Mouse (Mus musculus): Measurements from ENCODE around the gene 2310009B15Rik.

Gene 2310009B15Rik

DNA sequence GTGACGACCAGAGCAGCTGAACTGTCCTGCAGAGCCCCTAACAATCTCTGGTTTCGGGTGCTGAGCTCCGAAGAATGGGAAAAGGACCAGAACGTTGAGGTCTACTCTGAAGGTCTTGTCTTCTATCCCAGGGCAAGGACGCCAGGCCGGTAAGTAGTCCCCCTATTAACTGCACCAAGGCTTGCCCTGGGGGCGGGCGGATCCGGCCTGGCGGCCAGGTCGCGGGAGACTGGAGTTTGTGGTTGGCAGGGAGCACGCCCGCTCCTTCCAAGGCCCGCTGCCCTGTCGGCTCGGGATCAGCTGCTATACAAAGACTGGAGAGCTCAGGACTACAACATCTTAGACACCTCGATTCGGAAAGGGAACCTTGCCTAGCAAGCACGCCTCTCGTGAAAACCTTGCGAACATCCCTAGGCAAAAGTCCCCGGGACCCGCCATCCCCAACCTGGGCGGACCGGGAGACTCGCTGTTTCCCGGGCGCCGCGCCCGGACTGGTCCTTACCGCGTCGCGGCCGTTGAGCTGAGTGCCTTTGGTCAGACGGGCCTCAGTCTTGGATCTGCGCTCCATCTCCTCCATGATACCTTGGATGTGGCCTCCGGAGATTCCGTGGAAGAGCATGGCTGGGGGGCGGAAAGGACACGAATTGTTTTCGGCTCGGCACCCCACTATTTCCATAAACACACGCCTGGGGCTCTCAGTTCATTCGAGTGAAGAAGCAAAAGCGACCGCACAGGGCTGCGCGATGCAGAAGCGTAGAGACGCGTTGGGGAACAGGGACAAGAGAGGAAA lies 15.2 kb downstream of the 2310009B15Rik start:
- no peak for DNase-seq

DNA sequence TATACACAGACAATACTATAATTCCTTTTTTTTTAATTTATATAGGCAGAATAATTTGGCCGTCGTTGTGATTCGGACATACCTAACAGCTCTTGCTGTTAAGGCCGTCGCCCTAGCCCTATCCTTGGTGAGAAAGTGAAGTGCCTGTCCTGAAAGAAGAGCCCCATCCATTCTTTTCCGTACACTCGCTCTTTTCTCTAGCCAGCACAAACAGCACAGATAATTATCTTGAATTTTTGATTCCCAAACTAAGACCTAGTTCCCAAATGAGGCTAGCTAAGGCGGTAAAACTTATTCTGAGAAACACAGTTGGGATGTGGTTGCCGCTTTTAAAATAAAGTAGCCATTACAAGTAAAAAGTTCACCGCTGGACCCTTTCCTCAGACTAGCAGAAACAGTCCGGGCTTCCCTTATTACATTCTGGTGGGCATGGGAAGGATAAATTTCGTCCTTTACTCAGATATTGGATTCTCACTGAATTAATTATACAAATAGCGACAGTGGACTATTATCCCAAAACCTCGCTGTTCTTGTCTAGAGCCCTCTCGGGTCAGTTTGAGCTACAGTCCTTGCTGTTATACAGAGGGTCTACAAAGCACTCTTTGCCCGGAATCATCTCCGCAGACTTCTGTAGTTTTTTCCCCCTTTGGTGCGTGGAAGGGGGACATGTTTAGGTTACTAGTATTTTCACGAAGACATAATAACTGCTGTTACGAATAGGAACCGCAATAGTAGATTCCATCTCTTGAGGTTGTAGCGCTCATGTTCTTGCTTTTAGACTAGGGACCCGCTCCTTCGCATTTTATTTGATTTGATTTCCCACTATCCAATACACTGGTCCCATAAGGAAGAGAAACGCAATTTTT lies 16.0 kb downstream of the 2310009B15Rik start:
- DNase-seq, result no peak

DNA sequence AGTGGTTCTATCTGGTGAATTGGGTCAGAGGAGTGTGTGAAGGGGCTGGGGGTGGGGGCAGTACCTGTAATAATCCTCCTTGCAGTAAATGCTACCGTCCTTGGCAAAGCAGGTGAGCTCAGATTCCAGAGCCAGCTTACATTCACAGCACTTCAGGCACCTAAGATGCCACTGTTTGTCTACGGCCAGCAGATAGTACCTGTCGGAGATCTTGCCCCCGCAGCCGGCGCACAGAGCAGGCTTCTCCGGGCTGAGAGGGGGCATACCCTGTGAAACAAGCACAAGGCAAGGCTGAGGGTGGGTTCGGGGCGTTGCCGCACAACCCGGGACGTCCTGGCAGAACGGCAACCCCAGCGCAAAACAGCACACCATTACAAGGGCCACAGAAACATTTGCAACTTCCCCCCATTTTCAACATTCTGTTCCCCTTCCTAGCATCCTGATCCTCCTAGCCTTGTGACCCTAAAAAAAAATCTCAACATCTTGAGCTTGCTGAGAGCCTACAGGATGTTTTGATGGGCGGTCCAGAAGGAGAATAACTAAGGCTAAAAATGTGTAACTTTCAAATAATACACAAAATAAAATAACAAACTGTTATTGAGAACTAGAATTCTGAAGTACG lies 16.7 kb downstream of the 2310009B15Rik start:
- no peak for DNase-seq

DNA sequence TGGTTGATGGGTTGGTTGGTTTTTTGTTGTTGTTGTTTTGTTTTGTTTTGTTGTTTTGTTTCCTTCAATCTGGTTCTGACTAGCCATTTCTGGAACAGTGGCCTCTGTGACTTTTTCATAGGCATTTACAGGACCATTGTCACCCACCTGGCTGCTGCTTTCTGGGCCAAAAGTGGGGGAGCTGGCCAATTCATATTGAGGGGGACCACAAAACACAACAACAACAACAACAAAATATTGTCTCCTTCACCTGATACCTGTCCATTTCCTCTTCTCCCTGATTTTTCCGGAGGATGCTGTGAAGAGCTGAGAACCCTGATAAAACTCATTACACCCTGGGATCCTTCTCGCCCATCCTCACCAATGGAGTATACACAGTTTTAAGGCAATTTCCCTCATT lies 17.4 kb downstream of the 2310009B15Rik start:
- DNase-seq, result no peak

DNA sequence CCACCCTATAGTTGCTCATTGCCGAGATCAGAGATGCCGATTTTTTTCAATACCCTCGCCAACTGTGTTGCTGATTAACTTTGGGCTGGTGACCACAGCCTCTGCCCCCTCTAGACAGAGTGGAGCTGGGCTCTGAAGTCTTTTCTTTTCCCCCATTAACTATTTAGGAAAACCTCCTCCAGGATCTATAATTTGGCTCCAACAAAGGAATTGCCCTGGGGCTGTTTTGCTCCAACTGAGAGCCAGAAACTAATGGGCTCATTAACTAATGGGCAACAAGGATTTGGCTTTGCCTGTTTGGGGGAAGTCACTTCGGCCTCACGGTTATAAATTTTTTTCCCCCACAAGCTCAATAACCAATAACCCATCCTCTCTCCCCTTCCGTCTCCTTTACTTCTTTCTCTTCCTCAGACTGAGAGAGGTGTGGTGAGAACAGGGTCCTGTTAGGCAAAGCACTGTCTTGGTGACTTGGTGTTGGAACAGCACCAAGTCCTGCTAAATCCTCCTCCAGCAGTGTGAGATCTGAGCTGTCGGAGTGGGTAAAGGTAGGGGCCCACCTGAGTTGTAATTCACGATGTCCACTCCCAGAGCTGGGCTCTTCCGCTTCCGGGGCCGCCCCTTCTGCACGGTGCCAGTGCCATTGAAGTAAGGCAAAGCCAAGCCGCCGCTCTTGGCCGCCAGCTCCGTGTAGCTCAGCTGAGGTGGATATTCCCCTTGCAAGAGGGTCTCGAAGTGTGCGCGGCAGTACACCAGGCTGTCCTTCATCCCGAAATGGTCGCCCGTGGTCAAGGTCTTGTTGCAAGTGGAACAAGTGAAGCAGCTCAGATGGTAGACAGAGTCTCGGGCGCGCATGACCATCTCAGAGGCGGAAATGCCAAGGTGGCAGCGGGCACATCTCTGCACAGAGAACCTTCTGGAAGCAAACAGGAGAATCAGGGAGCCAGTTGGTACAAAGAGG lies 18.6 kb downstream of the 2310009B15Rik start:
- no peak for DNase-seq

DNA sequence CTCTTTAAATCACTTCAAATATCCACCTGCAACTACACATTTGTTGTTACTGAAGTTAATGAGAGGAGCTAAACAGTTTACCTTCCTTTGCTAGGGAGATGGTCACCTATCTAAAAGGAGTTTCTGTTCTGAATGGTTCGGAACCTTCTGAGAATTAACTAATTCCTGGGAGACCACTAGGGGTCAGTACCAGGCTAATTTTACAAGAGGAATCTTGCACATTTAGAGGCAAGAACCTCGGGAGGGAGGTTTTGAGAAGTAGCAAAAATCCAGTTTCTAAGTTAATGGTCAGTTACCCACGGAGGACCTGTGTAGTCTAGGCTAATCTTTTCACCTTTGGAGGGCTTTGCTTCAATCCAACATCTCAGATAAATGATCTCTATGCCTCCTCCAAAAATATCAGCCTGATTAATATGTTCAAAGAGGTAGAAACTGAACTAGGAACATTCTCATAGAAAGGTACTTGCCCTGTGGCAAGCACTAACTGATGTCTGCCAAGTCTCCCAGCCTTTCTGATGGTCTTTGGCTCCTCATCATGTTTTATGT lies 21.2 kb downstream of the 2310009B15Rik start:
- peak; percentile 44 for DNase-seq

DNA sequence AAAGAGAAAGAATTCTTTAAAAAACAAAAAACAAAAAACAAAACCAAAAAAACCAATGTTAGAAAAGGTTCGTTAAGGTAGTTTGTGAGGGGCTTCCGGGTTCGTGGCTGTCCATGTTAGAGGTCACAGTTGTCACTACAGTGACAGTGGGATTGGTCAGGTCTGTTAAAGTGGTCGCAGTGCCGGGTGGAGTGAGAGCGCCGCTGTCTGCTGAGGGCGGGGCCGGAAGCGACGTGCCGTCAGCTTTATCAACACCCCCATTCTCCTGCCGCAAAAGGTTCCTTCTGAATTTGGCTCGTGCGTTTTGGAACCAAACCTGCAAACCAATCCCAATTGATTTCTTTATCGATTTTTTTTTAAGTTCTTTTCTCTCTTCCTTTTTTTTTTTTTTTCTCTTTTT lies 25.3 kb downstream of the 2310009B15Rik start:
- DNase-seq, result no peak

DNA sequence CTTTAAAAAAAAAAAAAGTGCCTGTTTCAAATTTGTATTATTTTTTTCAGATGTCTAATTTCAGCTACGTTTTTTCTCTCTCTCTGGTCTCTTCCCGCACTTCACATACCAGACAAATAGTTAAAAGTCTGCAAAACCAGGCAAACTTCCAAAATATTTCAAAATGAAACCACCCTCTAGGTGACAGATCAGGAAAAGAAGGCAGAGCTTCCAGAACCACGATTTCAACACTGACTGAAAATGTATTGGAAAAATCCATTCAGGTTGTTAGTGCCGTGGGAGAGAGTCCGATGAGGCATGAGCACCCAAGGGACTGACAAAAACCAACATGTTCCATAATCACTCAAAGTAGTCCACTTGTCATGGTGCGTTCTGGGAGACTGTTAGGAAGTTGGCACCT lies 29.8 kb downstream of the 2310009B15Rik start:
- no peak for DNase-seq

DNA sequence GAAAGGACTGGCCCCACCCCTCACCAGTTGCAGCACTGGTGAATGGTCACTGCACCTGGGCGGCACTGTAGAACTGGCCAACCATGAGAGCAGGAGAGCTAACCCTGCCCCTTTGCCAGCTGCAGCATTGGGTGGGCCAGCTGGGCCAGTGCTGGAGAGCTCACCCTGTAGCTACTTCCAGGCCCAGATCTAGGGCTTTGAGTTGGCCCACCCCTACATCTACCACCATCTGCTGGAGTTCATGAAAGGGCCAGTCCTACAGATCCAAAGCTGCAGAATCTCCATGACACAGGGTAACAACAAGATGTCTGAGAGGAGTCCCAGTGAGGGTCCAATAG lies 33.7 kb downstream of the 2310009B15Rik start:
- no peak for DNase-seq

DNA sequence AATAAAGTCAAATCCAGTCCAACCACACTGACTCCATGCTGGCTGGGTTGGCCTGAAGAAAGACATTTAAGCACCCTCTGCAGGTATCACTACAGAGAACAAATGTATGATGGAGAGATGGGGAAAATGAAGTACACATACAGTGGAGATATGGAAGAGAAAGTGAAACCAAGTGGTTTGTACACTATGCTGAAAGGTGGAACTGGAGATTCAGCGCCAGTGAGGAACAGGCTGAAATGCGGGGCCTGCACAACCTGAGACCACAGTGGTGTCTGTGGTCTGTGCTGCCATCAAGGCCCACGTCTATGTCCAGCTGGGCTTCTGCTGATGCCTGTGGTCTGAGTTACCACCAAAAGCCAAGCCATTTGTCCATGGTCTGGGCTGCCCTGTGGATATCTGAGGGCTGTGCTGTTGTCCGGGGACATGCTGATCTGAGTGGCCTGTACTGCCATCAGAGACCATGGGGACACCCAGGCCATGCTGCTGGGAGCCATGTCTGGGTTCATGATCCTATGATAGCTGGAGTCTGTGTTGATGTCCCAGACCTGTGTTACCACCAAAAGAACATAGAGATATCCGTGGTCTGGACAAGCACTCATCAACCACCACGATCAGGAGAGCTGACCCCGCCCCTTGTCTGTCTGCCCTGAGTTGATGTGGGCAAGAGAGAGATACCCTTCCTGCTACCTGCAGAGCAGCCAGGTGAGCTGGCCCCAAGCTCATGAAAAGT lies 34.2 kb downstream of the 2310009B15Rik start:
- no peak for DNase-seq

Data from kidney, postnatal 14 days (tissue).